Comparison of ENCODE assay signal across 30 mouse cellular contexts in genomic region chr1:131562081-131562480, GRCm38 (mm10). TPM values are rescaled to one million over a fixed set of nuclear protein-coding genes. Genes with fewer than 3 reads are reported as not detected.
A peak's percentile ranks its signal among the peaks of the same experiment; 100 is the strongest.
DNase-seq lines count a peak whose midpoint lies in the region; ATAC-seq and TF ChIP-seq lines count a peak whose summit lies in the region.
"Had no signal": no experiment of that assay in that cellular context is flagged by ENCODE, and none has a peak within 500 bp of the region (broad histone marks: within the 10 kb centered on the region; RNA-seq: fewer than 3 reads in every experiment).

No protein-coding gene starts in this region.

- DNase-seq in heart, adult 11 months = peak; percentile 56
- no peak for DNase-seq in heart, postnatal 36 days
- DNase-seq in ES-CJ7 (ENCODE audit: low read depth, low spot score) = peak; percentile 69
- peak; percentile 34 for DNase-seq in R1 (ENCODE audit: low read depth, low spot score)
- DNase-seq in stomach, postnatal 0 days (ENCODE audit: low spot score) = no peak
- no peak for DNase-seq in urinary bladder, postnatal 10 days (ENCODE audit: low spot score)
- DNase-seq in cerebellum, postnatal 36 days = no peak
- DNase-seq: adrenal gland, adult 8-10 months; adrenal gland, postnatal 14 days; adrenal gland, postnatal 36 days; B cell, adult 2 months; cerebellum, adult 11-12 months; cerebellum, adult 2 months; cerebellum, adult 9-10 months; cerebellum, postnatal 10 days; cerebellum, postnatal 25 days; embryo, embryonic 11 days; forebrain, postnatal 0 days had no signal

- no peaks in the 10 kb centered on the region for H3K4me1 ChIP-seq in stomach, postnatal 0 days (replicated peaks; ENCODE audit: control insufficient read depth, insufficient read depth)
- H3K4me1 ChIP-seq: embryonic facial prominence, embryonic 13.5 days; embryonic facial prominence, embryonic 15.5 days; forebrain, embryonic 13.5 days; forebrain, embryonic 15.5 days had no signal

- no peaks in the 10 kb centered on the region for H3K27me3 ChIP-seq in stomach, postnatal 0 days (ENCODE audit: control insufficient read depth, insufficient read depth, low read length)
- H3K27me3 ChIP-seq: embryonic facial prominence, embryonic 13.5 days; embryonic facial prominence, embryonic 15.5 days; forebrain, embryonic 13.5 days; forebrain, embryonic 15.5 days; Patski had no signal

- no peak for ATAC-seq in stomach, postnatal 0 days (ENCODE audit: low FRiP score, low TSS enrichment)
- ATAC-seq: activated CD4-positive, CD25-positive, alpha-beta regulatory T cell, adult 4 months; CD4-positive, CD25-positive, alpha-beta regulatory T cell, adult 4 months; forebrain, embryonic 13.5 days; forebrain, embryonic 15.5 days; forebrain, postnatal 0 days; Patski had no signal

- H3K4me2 ChIP-seq in stomach, postnatal 0 days (replicated peaks; ENCODE audit: low read depth) = no peak overlapping the region
- H3K4me2 ChIP-seq: embryonic facial prominence, embryonic 13.5 days; embryonic facial prominence, embryonic 15.5 days; forebrain, embryonic 13.5 days; forebrain, embryonic 15.5 days had no signal

- TF ChIP-seq CTCF in stomach, postnatal 0 days (IDR thresholded peaks at IDR 0.05; ENCODE audit: low read depth) = no peak

- H3K9me3 ChIP-seq in stomach, postnatal 0 days (ENCODE audit: control insufficient read depth, low read length) = no peaks in the 10 kb centered on the region
- H3K9me3 ChIP-seq: embryonic facial prominence, embryonic 13.5 days; embryonic facial prominence, embryonic 15.5 days; forebrain, embryonic 13.5 days; forebrain, embryonic 15.5 days; G1E had no signal

- no peak overlapping the region for H3K27ac ChIP-seq in stomach, postnatal 0 days (replicated peaks)
- H3K27ac ChIP-seq: embryonic facial prominence, embryonic 13.5 days; embryonic facial prominence, embryonic 15.5 days; forebrain, embryonic 13.5 days; forebrain, embryonic 15.5 days had no signal

- no peak overlapping the region for H3K4me3 ChIP-seq in stomach, postnatal 0 days (ENCODE audit: low read depth, low read length)
- H3K4me3 ChIP-seq: embryonic facial prominence, embryonic 13.5 days; embryonic facial prominence, embryonic 15.5 days; erythroblast, embryonic 14.5 days; forebrain, embryonic 13.5 days; forebrain, embryonic 15.5 days had no signal

- TF ChIP-seq EP300 in stomach, postnatal 0 days (optimal IDR thresholded peaks at IDR 0.05) = no peak

- intact Hi-C loops in heart, postnatal 36 days (cut with DNase I) = no loop called here

- H3K9ac ChIP-seq in stomach, postnatal 0 days (ENCODE audit: low read length) = no peak overlapping the region
- H3K9ac ChIP-seq: embryonic facial prominence, embryonic 13.5 days; embryonic facial prominence, embryonic 15.5 days; forebrain, embryonic 13.5 days; forebrain, embryonic 15.5 days; forebrain, postnatal 0 days had no signal

- 92% methylated on average over 2 of the region's 2 CpGs for WGBS in stomach, postnatal 0 days

- H3K36me3 ChIP-seq in stomach, postnatal 0 days (ENCODE audit: control insufficient read depth, insufficient read depth, low read length) = no peaks in the 10 kb centered on the region
- H3K36me3 ChIP-seq: embryonic facial prominence, embryonic 13.5 days; embryonic facial prominence, embryonic 15.5 days; forebrain, embryonic 15.5 days; G1E had no signal

RNA-seq across cellular contexts. Expression of gene Fam72a, which starts 34.4 kb away (rescaled TPM):
- total RNA-seq in heart, postnatal 36 days (2021) = under 1 TPM; 0.81 to 1.00 TPM
- polyA plus RNA-seq in stomach, postnatal 0 days (2015; fragmentation: Nextera tagmentation; extraction: Ambion mirVana) = 1.3 and 1.5 TPM in 2 replicates

RNA-seq across cellular contexts. Expression of gene Srgap2, which starts 34.9 kb away (rescaled TPM):
- total RNA-seq in heart, postnatal 36 days (2021) = 10 to 100 TPM; 21.1 to 24.1 TPM
- 7.7 and 9.1 TPM in 2 replicates for polyA plus RNA-seq in stomach, postnatal 0 days (2015; fragmentation: Nextera tagmentation; extraction: Ambion mirVana)

RNA-seq across cellular contexts. Expression of gene Avpr1b, which starts 37.0 kb away (rescaled TPM):
- total RNA-seq in heart, postnatal 36 days (2021) = not detected
- 0.02 and 0.04 TPM in 2 replicates for polyA plus RNA-seq in stomach, postnatal 0 days (2015; fragmentation: Nextera tagmentation; extraction: Ambion mirVana)
- total RNA-seq: adrenal gland, adult 18-20 months; adrenal gland, adult 8-10 months; adrenal gland, postnatal 36 days; common myeloid progenitor, adult 5-6 weeks; forebrain, postnatal 0 days had no signal
- polyA plus RNA-seq: CD4-positive, CD25-positive, alpha-beta regulatory T cell, adult 4 months; cerebellum, adult 2 months; embryonic facial prominence, embryonic 11.5 days; embryonic facial prominence, embryonic 13.5 days; embryonic facial prominence, embryonic 15.5 days; erythroblast, embryonic 14.5 days; forebrain, embryonic 13.5 days; forebrain, embryonic 15.5 days; forebrain, postnatal 0 days; G1E; Patski had no signal

Comparison
In these comparisons a context has a peak if more than half of its experiments do, and no peak if none do; other contexts are left out.
1. DNase-seq: peak in heart, adult 11 months (single experiment), ES-CJ7 (single experiment) and R1 (single experiment); none in heart, postnatal 36 days (0 of 2), stomach, postnatal 0 days (single experiment), urinary bladder, postnatal 10 days (single experiment) and cerebellum, postnatal 36 days (0 of 2).